Mouse (Mus musculus): ENCODE results near the gene Fam214a.

DNA sequence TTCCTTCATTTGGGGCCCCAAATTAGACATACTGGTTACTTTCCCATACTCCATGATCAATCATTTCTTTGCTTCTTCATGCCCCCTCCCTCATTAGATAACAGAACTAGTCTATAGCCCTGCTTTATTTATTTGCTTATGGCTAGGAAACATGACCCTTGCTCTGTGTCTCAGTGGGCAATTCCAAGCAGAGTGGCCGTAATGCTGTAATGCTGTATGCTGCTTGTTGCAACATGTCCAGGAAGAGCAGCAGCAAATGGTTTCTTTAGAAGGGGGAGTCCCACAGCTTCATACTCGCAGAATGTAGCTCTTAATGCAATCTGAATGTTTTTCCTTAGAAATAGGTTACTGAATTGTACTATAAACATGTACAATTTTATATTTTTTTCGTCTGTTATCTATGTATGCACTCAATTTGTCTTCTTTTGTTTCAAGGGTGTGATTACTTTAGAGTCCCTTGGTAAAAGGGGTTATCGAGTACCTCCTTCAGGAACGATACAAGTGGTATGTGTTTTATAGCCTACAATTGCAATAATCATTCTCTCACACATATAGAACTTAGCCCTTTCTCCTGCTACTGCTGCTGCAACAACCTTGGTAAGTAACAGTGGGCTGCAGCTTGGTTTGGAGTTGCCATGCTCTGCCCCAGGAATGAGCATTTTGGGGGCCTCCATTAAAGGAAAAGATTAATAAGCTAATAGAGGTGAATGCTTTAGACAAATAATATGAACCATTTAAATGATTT lies 70.6 kb downstream of the Fam214a start:
- TF ChIP-seq CTCF (IDR thresholded peaks at IDR 0.05; ENCODE audit: low read depth, low read length) (no peak), POLR2A (IDR thresholded peaks at IDR 0.05; ENCODE audit: borderline replicate concordance, low read depth, low read length) (no peak)

Data from bone marrow macrophage, adult 2 months (primary cell).